Mouse (Mus musculus) heart, adult 2 months (tissue): ENCODE measurements around the gene Hoxb7. TPM values are rescaled to one million over a fixed set of nuclear protein-coding genes. Genes with fewer than 3 reads are reported as not detected.

ENCODE experiments used
- DNase-seq, 2 experiments: peaks; one replicate each; pipeline ENCODE4 v3.0.0; 2021
- H3K27ac ChIP-seq: fragments of 200-600 bp; 2 replicates; pipeline ENCODE4 v1.8.1; 2022
- H3K27me3 ChIP-seq: fragments of 200-500 bp; 2 replicates; pipeline ENCODE4 v1.6.1; 2012; ENCODE audit warnings: mild to moderate bottlenecking, low read length, inconsistent platforms, mixed read lengths; ENCODE audit not compliant: control insufficient read depth, insufficient read depth
- H3K36me3 ChIP-seq: fragments of 200-500 bp; 2 replicates; pipeline ENCODE4 v1.6.1; 2012; ENCODE audit warnings: low read length, inconsistent platforms; ENCODE audit not compliant: control insufficient read depth, insufficient read depth
- H3K4me1 ChIP-seq: fragments of 200-500 bp; 2 replicates; pipeline ENCODE4 v1.6.1; 2011; ENCODE audit warnings: low read length; ENCODE audit not compliant: control insufficient read depth, insufficient read depth
- H3K4me3 ChIP-seq: fragments of 200-600 bp; 2 replicates; pipeline ENCODE4 v1.8.1; 2022
- H3K79me2 ChIP-seq: fragments of 200-500 bp; replicated peaks from 2 replicates; pipeline ENCODE4 v1.6.1; 2012; ENCODE audit warnings: mild to moderate bottlenecking, inconsistent platforms, low read length, moderate library complexity, mixed read lengths; ENCODE audit not compliant: control insufficient read depth, insufficient read depth
- H3K9ac ChIP-seq: fragments of 200-500 bp; 2 replicates; pipeline ENCODE4 v1.6.1; 2012; ENCODE audit warnings: low read depth, mild to moderate bottlenecking, control low read depth, inconsistent platforms, low read length, mixed read lengths
- CTCF ChIP-seq: fragments of 200-600 bp; IDR thresholded peaks from 2 replicates; pipeline ENCODE4 v1.8.1; 2022; ENCODE audit warnings: antibody characterized with exemption, mild to moderate bottlenecking, moderate library complexity
- EP300 ChIP-seq: fragments of 200-500 bp; IDR thresholded peaks from 2 replicates; pipeline ENCODE4 v1.6.1; 2011; ENCODE audit warnings: low read depth, low read length, control low read depth; ENCODE audit not compliant: insufficient read depth
- POLR2A ChIP-seq: fragments of 200-500 bp; IDR thresholded peaks from 2 replicates; pipeline ENCODE4 v1.6.1; 2011; ENCODE audit warnings: mild to moderate bottlenecking, low read depth, low read length, control low read depth; ENCODE audit not compliant: insufficient read depth
- WGBS: fragments of 180-500 bp; shearing (Covaris S2); methylation state at CpG from one replicate; pipeline ENCODE4 v1.1.7; 2018; 5-methylcytosine and 5-hydroxymethylcytosine counted together
- intact Hi-C: fragments of 180-260 bp; cut with DNase I; formaldehyde crosslinking; loops from one replicate; pipeline ENCODE4 v1.15.1; 2025
- polyA plus RNA-seq: library from polyadenylated mRNA; depleted of rRNA; stranded (reverse); fragments of >200 nt; gene quantifications from 2 replicates; pipeline ENCODE4 v1.2.3, GENCODE M21; 2012
- total RNA-seq, 2 experiments: library from RNA; stranded (reverse); gene quantifications; 2 replicates each; pipeline ENCODE4 v1.2.3; 2021

Gene Hoxb7
- total and polyA plus RNA-seq, 3 experiments = not detected

DNA sequence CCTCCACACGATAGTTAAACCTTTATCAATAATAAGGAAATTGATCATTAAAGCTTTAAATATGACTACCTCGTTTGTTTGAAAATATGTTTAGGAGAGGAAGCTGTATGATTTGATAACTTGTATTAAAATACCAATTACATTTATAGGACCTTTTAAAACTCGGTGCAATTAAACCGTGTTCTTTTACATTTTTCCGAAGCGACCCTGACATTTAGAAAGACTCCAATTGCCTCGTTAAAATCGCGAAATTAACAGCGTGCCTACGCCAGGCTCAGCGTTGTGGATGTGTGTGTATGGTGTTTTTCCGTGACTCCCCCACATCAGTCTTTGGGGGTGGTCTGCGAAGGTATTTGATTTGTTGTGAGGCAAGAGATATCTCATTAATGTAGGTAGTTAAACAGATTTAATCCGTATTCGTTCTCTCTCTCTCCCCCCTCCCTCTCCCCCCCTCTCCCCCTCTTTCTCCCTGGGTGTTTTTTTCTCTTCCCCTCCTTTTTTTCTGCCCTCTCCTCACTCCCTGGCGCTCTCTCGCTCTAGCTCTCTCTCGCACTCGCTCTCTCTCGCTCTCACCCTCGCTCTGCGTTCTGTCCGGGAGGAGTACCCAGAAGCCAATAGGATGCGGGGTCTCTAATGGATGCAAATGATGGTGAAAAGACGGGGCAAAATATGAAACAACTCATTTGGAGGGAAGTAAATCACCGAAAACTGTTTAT lies 4.4 kb upstream of the Hoxb7 start, which contains the start of gene Hoxb8:
Hoxb8 (plus strand) TSS at position 51 of the 716 bp plus-strand sequence.
- Histone ChIP-seq H3K79me2 (no peaks in the 10 kb centered on the region), H3K9ac (no peak within 1 kb of the TSS), H3K4me1 (peaks cover 1% of the 10 kb centered on the region; the same call in 1 of the 2 replicates), H3K27me3 (peaks cover 52% of the 10 kb centered on the region), H3K4me3 (no peak within 1 kb of the TSS), H3K27ac (no peak within 1 kb of the TSS), H3K36me3 (no peaks in the 10 kb centered on the region)
- intact Hi-C loops = loop anchor here (10.0 kb wide), 2 partner anchors 277 to 443 kb away; partner anchors contain the start of gene Igf2bp1
- 7% methylated on average over 27 of the region's 27 CpGs for WGBS
- TF ChIP-seq POLR2A (no peak), CTCF (no peak), EP300 (no peak)
- no peak for DNase-seq

DNA sequence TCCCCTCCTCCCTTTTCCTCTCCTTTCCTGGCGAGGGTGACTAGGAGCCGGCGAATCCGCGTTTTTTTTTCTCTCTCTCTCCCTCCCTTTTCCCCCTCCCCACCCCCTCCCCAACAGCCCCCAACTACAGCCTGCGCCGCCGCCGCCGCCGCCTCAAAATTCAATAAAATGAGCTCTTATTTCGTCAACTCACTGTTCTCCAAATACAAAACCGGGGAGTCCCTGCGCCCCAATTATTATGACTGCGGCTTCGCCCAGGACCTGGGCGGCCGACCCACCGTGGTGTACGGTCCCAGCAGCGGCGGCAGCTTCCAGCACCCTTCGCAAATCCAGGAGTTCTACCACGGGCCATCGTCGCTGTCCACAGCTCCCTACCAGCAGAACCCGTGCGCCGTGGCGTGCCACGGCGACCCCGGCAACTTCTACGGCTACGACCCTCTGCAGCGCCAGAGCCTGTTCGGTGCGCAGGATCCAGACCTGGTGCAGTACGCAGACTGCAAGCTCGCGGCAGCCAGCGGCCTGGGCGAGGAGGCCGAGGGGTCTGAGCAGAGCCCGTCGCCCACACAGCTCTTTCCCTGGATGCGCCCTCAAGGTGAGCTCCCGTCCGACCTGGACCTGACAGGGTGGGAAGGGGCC lies 3.5 kb upstream of the Hoxb7 start:
- H3K79me2 ChIP-seq = no peaks in the 10 kb centered on the region
- no peak overlapping the region for H3K4me3 ChIP-seq
- intact Hi-C loops = loop anchor here (10.0 kb wide), 2 partner anchors 278 to 442 kb away; partner anchors contain the start of gene Igf2bp1
- no peak overlapping the region for H3K27ac ChIP-seq
- H3K27me3 ChIP-seq = peaks cover 54% of the 10 kb centered on the region
- H3K36me3 ChIP-seq = no peaks in the 10 kb centered on the region
- 3% methylated on average over 49 of the region's 49 CpGs for WGBS
- TF ChIP-seq EP300 (no peak), POLR2A (no peak), CTCF (no peak)
- H3K4me1 ChIP-seq = peaks cover 1% of the 10 kb centered on the region; the same call in 1 of the 2 replicates
- no peak overlapping the region for H3K9ac ChIP-seq
- DNase-seq = no peak

DNA sequence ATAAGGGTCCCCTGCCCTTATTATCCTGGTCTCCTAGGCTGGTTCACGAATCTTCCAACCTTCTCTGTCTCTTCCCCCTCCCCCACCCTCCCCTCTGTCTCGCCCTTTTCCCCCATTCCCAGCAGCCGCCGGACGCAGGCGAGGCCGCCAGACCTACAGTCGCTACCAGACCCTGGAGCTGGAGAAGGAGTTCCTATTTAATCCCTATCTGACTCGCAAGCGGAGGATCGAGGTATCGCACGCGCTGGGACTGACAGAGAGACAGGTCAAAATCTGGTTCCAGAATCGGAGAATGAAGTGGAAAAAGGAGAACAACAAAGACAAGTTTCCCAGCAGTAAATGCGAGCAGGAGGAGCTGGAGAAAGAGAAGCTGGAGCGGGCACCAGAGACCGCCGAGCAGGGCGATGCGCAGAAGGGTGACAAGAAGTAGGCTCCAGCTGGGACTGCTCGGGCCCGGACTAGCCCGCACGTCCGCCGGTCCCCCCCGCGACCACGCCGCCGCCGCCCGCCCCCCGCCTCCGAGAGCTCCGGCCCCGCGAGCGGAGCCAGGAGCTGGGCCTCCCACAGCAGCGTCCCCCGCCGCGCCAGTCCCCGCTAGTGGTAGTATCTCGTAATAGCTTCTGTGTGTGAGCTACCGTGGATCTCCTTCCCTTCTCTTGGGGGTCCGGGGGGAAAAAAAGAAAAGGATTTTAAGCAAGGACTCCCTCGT lies 2.2 kb upstream of the Hoxb7 start:
- Histone ChIP-seq H3K79me2 (no peaks in the 10 kb centered on the region), H3K4me1 (peaks cover 1% of the 10 kb centered on the region; the same call in 1 of the 2 replicates), H3K27me3 (peaks cover 57% of the 10 kb centered on the region), H3K27ac (no peak overlapping the region), H3K36me3 (no peaks in the 10 kb centered on the region), H3K9ac (peak overlapping the region; percentile 39; the same call in 1 of the 2 replicates), H3K4me3 (peak overlapping the region; percentile 15; the same call in 1 of the 2 replicates)
- peak in 1 of 2 experiments; percentile 50 for DNase-seq
- TF ChIP-seq POLR2A (no peak), EP300 (no peak), CTCF (peak; percentile 48)
- WGBS = 2% methylated on average over 48 of the region's 49 CpGs
- intact Hi-C loops = loop anchor here (10.0 kb wide), 2 partner anchors 279 to 441 kb away; partner anchors contain the start of gene Igf2bp1

DNA sequence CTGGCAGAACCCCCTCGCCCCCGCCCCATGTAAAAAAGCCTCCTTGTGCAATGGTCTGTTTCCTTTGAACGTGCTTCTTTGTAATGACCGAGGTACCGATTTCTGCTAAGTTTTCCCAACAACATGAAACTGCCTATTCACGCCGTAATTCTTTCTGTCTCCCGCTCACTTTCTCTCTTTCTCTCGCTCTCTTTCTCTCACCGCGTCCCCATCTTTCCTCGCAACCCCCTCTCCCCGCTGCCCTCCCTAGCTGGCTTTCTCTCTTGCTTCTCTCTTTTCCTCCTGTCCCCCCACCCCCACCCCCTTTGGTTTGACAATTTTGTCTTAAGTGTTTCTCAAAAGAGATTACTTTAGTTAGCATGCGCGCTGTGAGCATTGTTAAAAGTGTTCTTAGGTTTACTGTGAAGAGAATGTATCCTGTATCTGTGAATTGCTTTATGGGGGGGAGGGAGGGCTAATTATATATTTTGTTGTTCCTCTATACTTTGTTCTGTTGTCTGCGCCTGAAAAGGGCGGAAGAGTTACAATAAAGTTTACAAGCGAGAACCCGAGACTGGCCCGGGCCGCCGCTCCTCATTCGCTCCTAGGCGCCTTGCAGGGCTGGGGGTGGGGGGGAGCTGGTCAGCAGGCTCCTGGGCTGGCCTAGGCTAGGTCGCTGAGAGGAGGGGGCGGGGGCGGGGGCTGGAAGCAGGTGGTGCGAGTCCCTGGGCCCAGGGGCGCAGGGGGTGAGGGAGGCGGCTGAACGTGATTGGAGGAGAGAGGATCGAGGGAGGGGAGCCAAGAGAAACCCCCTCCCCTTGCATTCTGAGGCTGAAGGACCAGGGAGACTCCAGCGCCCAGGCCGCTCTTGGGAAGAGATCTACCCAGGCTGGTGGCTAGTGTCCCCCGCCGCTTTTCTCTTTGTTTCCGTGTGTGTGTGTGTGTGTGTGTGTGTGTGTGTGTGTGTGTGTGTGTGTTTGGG lies 1.4 kb upstream of the Hoxb7 start:
- TF ChIP-seq CTCF = no peak
- WGBS = 5% methylated on average over 36 of the region's 37 CpGs
- Histone ChIP-seq H3K4me3 (no peak overlapping the region; the same call in 1 of the 2 replicates), H3K9ac (no peak overlapping the region), H3K79me2 (no peaks in the 10 kb centered on the region), H3K27me3 (peaks cover 52% of the 10 kb centered on the region), H3K27ac (no peak overlapping the region), H3K4me1 (peaks cover 1% of the 10 kb centered on the region; the same call in 1 of the 2 replicates), H3K36me3 (no peaks in the 10 kb centered on the region)
- no peak for DNase-seq
- intact Hi-C loops = loop anchor here (10.0 kb wide), 2 partner anchors 280 to 440 kb away; partner anchors contain the start of gene Igf2bp1

DNA sequence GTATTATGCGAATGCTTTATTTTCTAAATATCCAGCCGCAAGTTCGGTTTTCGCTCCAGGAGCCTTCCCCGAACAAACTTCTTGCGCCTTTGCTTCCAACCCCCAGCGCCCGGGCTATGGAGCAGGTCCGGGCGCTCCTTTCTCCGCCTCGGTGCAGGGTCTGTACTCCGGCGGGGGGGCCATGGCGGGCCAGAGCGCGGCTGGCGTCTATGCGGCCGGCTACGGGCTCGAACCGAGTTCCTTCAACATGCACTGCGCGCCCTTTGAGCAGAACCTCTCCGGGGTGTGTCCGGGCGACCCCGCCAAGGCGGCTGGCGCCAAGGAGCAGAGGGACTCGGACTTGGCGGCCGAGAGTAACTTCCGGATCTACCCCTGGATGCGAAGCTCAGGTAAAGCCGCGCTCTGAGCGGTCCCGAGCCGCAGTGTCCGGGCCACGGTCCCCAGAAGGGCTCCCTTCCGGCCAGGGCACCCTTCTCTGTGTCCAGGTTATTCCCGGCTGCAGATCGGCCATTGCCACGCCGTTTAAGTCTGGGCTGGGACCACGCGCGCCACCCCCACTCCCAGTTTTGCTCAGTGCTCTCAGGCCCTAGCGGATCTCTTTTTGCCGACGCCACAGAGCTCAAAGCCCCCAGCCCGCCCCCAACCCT lies 439 bp downstream of the Hoxb7 start:
- Histone ChIP-seq H3K79me2 (no peaks in the 10 kb centered on the region), H3K27ac (no peak overlapping the region), H3K9ac (no peak overlapping the region), H3K36me3 (no peaks in the 10 kb centered on the region), H3K4me1 (peaks cover 1% of the 10 kb centered on the region; the same call in 1 of the 2 replicates), H3K27me3 (peaks cover 50% of the 10 kb centered on the region), H3K4me3 (peak overlapping the region; percentile 11; the same call in 1 of the 2 replicates)
- DNase-seq = no peak
- no peak for TF ChIP-seq EP300
- no peak for TF ChIP-seq POLR2A
- no peak for TF ChIP-seq CTCF
- intact Hi-C loops = loop anchor here (10.0 kb wide), 2 partner anchors 282 to 438 kb away; partner anchors contain the start of gene Igf2bp1
- 3% methylated on average over 55 of the region's 55 CpGs for WGBS
